Mouse (Mus musculus) cerebellum, adult 2 months (tissue): Measurements from ENCODE around the gene Lrrc4b.

ENCODE experiments used
- CTCF ChIP-seq: fragments of 200-500 bp; IDR thresholded peaks from 2 replicates; pipeline ENCODE4 v1.5.1; 2011; ENCODE audit warnings: low read depth, mild to moderate bottlenecking, control low read depth, low read length, moderate library complexity, borderline replicate concordance; ENCODE audit not compliant: insufficient read depth
- POLR2A ChIP-seq: fragments of 200-500 bp; IDR thresholded peaks from 2 replicates; pipeline ENCODE4 v1.6.1; 2011; ENCODE audit warnings: low read length, control low read depth, borderline replicate concordance; ENCODE audit not compliant: insufficient read depth

DNA sequence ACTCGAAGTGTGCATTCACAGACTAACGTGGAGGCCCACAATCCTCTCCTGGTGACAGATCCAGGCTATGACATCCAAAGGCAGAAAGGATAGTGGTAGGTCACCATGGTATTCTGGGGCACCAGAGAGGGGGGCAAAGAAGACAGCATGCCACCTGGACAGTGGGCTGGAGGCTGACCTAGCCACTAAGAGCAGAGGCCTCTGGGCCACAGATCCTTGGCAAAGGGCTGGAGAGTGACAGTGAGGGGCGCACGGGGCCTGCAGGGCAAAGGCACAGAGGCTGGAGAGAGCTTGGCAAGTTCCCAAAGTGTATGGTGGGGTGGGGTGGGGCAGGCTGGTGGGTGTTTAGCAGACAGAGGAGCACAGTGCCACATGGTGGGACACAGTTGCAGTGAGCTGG lies 61.5 kb downstream of the Lrrc4b start:
- TF ChIP-seq CTCF (no peak), POLR2A (no peak)
